Mouse (Mus musculus): ENCODE data around the gene Sash3. TPM values are rescaled to one million over a fixed set of nuclear protein-coding genes. Genes with fewer than 3 reads are reported as not detected.

The Sash3 gene
- total and polyA plus RNA-seq, 3 experiments: 0.31 to 1.2 TPM; not detected in 1

DNA sequence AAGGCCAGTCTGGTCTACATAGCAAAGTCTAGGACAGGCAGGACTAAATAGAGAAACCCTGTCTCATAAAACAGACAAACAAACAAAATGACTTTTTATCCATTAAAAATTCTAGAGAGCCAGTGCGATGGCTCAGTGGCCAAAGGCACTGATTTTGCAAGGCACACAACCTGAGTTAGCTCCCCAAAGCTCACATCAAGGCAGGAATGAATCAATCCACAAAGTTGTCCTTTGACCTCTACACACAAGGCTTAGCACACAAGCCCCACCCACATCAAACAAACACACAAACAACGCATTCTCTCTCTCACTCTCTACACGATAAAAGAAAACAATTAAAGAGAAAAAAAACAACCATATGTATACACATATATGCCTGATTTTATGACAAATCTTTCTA, 38.5 kb downstream of the Sash3 start:
- Histone ChIP-seq H3K27ac (ENCODE audit: control insufficient read depth, low read depth, low read length) (no peak overlapping the region), H3K4me3 (ENCODE audit: control insufficient read depth in 1 of 2, insufficient read depth in 1 of 2, low read depth in 2 of 2, low read length in 2 of 2) (no peak overlapping the region), H3K9ac (ENCODE audit: control insufficient read depth, low read depth, low read length, poor library complexity, severe bottlenecking) (no peak overlapping the region), H3K36me3 (ENCODE audit: control insufficient read depth in 1 of 2, insufficient read depth in 2 of 2, low read length in 2 of 2) (no peaks in the 10 kb centered on the region), H3K4me1 (ENCODE audit: control insufficient read depth in 1 of 2, insufficient read depth in 2 of 2, low read length in 2 of 2) (no peaks in the 10 kb centered on the region), H3K9me3 (replicated peaks; ENCODE audit: insufficient read depth, low read length) (no peaks in the 10 kb centered on the region), H3K79me2 (ENCODE audit: control insufficient read depth, insufficient read depth, low read length, poor library complexity) (no peaks in the 10 kb centered on the region), H3K27me3 (ENCODE audit: control insufficient read depth in 1 of 2, insufficient read depth in 2 of 2, low read length in 2 of 2) (no peaks in the 10 kb centered on the region)
- no peak for DNase-seq (ENCODE audit: low read depth, low spot score)
- TF ChIP-seq SIN3A (IDR thresholded peaks at IDR 0.05; ENCODE audit: low read length) (no peak), E2F4 (IDR thresholded peaks at IDR 0.05; ENCODE audit: borderline replicate concordance, low read depth, low read length) (no peak), TBP (IDR thresholded peaks at IDR 0.05; ENCODE audit: low read depth, low read length) (no peak), ETS1 (IDR thresholded peaks at IDR 0.05; ENCODE audit: low read depth, low read length) (no peak), TCF12 (IDR thresholded peaks at IDR 0.05; ENCODE audit: low read depth, low read length) (no peak), GATA1 (IDR thresholded peaks at IDR 0.05; ENCODE audit: low read depth, low read length) (no peak), MEF2A (IDR thresholded peaks at IDR 0.05; ENCODE audit: extremely low read depth, insufficient replicate concordance, low read depth, low read length, poor library complexity, severe bottlenecking) (no peak)

DNA sequence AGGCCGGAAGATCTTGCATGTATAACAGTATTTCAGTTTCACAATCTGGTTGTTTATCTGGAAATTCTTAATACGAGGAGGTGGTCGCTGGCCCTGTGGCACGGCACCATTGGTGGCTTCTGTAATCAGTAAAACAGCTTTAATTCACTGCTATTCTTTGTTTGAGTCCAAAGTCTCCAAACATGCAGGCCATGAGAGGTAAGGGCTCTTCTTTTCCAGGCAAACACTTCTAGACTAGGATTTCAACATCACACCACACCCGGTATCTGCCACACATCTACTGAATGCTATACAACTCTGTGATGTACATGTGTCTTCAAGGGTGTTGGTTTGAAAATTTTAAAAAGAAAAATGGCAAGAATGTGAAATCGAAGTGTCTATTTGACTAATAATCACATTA, 45.0 kb downstream of the Sash3 start:
- no peak for DNase-seq (ENCODE audit: low read depth, low spot score)
- Histone ChIP-seq H3K9ac (ENCODE audit: control insufficient read depth, low read depth, low read length, poor library complexity, severe bottlenecking) (no peak overlapping the region), H3K27ac (ENCODE audit: control insufficient read depth, low read depth, low read length) (no peak overlapping the region), H3K27me3 (ENCODE audit: control insufficient read depth in 1 of 2, insufficient read depth in 2 of 2, low read length in 2 of 2) (no peaks in the 10 kb centered on the region), H3K9me3 (replicated peaks; ENCODE audit: insufficient read depth, low read length) (no peaks in the 10 kb centered on the region), H3K4me1 (ENCODE audit: control insufficient read depth in 1 of 2, insufficient read depth in 2 of 2, low read length in 2 of 2) (no peaks in the 10 kb centered on the region), H3K79me2 (ENCODE audit: control insufficient read depth, insufficient read depth, low read length, poor library complexity) (no peaks in the 10 kb centered on the region), H3K36me3 (ENCODE audit: control insufficient read depth in 1 of 2, insufficient read depth in 2 of 2, low read length in 2 of 2) (no peaks in the 10 kb centered on the region), H3K4me3 (ENCODE audit: control insufficient read depth in 1 of 2, insufficient read depth in 1 of 2, low read depth in 2 of 2, low read length in 2 of 2) (no peak overlapping the region)
- TF ChIP-seq USF2 (IDR thresholded peaks at IDR 0.05; ENCODE audit: borderline replicate concordance in 1 of 2, insufficient read depth in 1 of 2, low read depth in 1 of 2, low read length in 2 of 2): no peak
- TF ChIP-seq RCOR1 (IDR thresholded peaks at IDR 0.05; ENCODE audit: low read depth, low read length): no peak
- TF ChIP-seq POLR2A (IDR thresholded peaks at IDR 0.05; ENCODE audit: control insufficient read depth in 1 of 2, insufficient read depth in 1 of 2, low read depth in 1 of 2, low read length in 2 of 2, poor library complexity in 1 of 2): no peak
- no peak for TF ChIP-seq CTCF (IDR thresholded peaks at IDR 0.05 in 2 of 3, conservative IDR thresholded peaks at IDR 0.05 in 1 of 3; ENCODE audit: control insufficient read depth in 1 of 3, insufficient read depth in 1 of 3, low read depth in 2 of 3, low read length in 3 of 3, poor library complexity in 1 of 3, severe bottlenecking in 1 of 3)
- TF ChIP-seq MAFK (IDR thresholded peaks at IDR 0.05; ENCODE audit: borderline replicate concordance, low read depth, low read length): no peak
- no peak for TF ChIP-seq SIN3A (IDR thresholded peaks at IDR 0.05; ENCODE audit: low read length)
- no peak for TF ChIP-seq MEF2A (IDR thresholded peaks at IDR 0.05; ENCODE audit: extremely low read depth, insufficient replicate concordance, low read depth, low read length, poor library complexity, severe bottlenecking)
- no peak for TF ChIP-seq ZMIZ1 (IDR thresholded peaks at IDR 0.05; ENCODE audit: low read depth, low read length)
- no peak for TF ChIP-seq ELF1 (IDR thresholded peaks at IDR 0.05; ENCODE audit: low read depth, low read length)
- TF ChIP-seq TCF12 (IDR thresholded peaks at IDR 0.05; ENCODE audit: low read depth, low read length): no peak
- TF ChIP-seq TBP (IDR thresholded peaks at IDR 0.05; ENCODE audit: low read depth, low read length): no peak
- no peak for TF ChIP-seq POLR2AphosphoS2 (IDR thresholded peaks at IDR 0.05; ENCODE audit: low read length)
- no peak for TF ChIP-seq BHLHE40 (IDR thresholded peaks at IDR 0.05; ENCODE audit: borderline replicate concordance, low read depth, low read length)
- no peak for TF ChIP-seq USF1 (IDR thresholded peaks at IDR 0.05; ENCODE audit: low read depth, low read length)
- no peak for TF ChIP-seq ZKSCAN1 (IDR thresholded peaks at IDR 0.05; ENCODE audit: low read depth, low read length)
- no peak for TF ChIP-seq TAL1 (IDR thresholded peaks at IDR 0.05; ENCODE audit: low read length)
- no peak for TF ChIP-seq GATA1 (IDR thresholded peaks at IDR 0.05; ENCODE audit: low read depth, low read length)
